Mouse (Mus musculus) limb, embryonic 14.5 days (tissue): ENCODE measurements at regions not wholly inside any gene's neighbourhood (a gene's known extent, or its start where the extent isn't known, plus 50 kb on each side); places are given as distances from the start of the nearest gene placed in this dataset.
A peak's percentile ranks its signal among the peaks of the same experiment; 100 is the strongest.

Experiments
- ATAC-seq: fragments of 200-750 bp; cut with Nextera tagmentation; 2 replicates; pipeline ENCODE4 v1.8.0; 2017; ENCODE audit warnings: low read depth, moderate number of reproducible peaks, moderate TSS enrichment; ENCODE audit not compliant: low FRiP score
- DNase-seq: peaks from one replicate; pipeline ENCODE4 v3.0.0-alpha.2; 2015; ENCODE audit warnings: low spot score
- H3K27ac ChIP-seq: fragments of 300-500 bp; sonication (generic); replicated peaks from 2 replicates; pipeline ENCODE4 v1.5.1; 2014; ENCODE audit warnings: low read depth, mild to moderate bottlenecking, low read length, moderate library complexity, mixed read lengths
- H3K27me3 ChIP-seq: fragments of 300-500 bp; sonication (generic); 2 replicates; pipeline ENCODE4 v1.6.1; 2014; ENCODE audit warnings: low read length, mixed read lengths; ENCODE audit not compliant: control insufficient read depth, insufficient read depth
- H3K36me3 ChIP-seq: fragments of 300-500 bp; sonication (generic); 2 replicates; pipeline ENCODE4 v1.6.1; 2014; ENCODE audit warnings: mild to moderate bottlenecking, low read length, moderate library complexity, mixed read lengths; ENCODE audit not compliant: control insufficient read depth, insufficient read depth
- H3K4me1 ChIP-seq: fragments of 300-500 bp; sonication (generic); 2 replicates; pipeline ENCODE4 v1.6.1; 2014; ENCODE audit warnings: antibody characterized with exemption, low read length, mixed read lengths; ENCODE audit not compliant: control insufficient read depth, insufficient read depth
- H3K4me2 ChIP-seq: fragments of 300-500 bp; sonication (generic); replicated peaks from 2 replicates; pipeline ENCODE4 v1.6.1; 2014; ENCODE audit warnings: low read depth, mild to moderate bottlenecking, low read length, moderate library complexity; ENCODE audit not compliant: severe bottlenecking
- H3K4me3 ChIP-seq: fragments of 300-500 bp; sonication (generic); replicated peaks from 2 replicates; pipeline ENCODE4 v1.5.1; 2014; ENCODE audit warnings: low read length
- H3K9ac ChIP-seq: fragments of 300-500 bp; sonication (generic); 2 replicates; pipeline ENCODE4 v1.6.1; 2014; ENCODE audit warnings: mild to moderate bottlenecking, low read depth, low read length, moderate library complexity; ENCODE audit not compliant: severe bottlenecking
- H3K9me3 ChIP-seq: fragments of 300-500 bp; sonication (generic); 2 replicates; pipeline ENCODE4 v1.6.1; 2016; ENCODE audit warnings: low read length; ENCODE audit not compliant: control insufficient read depth
- POLR2A ChIP-seq: fragments of 200-500 bp; IDR thresholded peaks from 2 replicates; pipeline ENCODE4 v1.8.0; 2012; ENCODE audit warnings: inconsistent platforms, mild to moderate bottlenecking, moderate library complexity, borderline replicate concordance; ENCODE audit not compliant: insufficient read depth, insufficient read length; ENCODE audit errors: extremely low read depth
- WGBS: fragments of 180-500 bp; shearing (Covaris S2); extraction: QIAGEN DNeasy Blood & Tissue Kit; methylation state at CpG from one replicate; pipeline ENCODE4 v1.1.7; 2014; 5-methylcytosine and 5-hydroxymethylcytosine counted together

- 84% methylated on average over 3 of the region's 3 CpGs for WGBS
These were observed 65.9 kb downstream of the Tmem215 start for GRCm38 (mm10) chr4:40537859-40538258.

DNA sequence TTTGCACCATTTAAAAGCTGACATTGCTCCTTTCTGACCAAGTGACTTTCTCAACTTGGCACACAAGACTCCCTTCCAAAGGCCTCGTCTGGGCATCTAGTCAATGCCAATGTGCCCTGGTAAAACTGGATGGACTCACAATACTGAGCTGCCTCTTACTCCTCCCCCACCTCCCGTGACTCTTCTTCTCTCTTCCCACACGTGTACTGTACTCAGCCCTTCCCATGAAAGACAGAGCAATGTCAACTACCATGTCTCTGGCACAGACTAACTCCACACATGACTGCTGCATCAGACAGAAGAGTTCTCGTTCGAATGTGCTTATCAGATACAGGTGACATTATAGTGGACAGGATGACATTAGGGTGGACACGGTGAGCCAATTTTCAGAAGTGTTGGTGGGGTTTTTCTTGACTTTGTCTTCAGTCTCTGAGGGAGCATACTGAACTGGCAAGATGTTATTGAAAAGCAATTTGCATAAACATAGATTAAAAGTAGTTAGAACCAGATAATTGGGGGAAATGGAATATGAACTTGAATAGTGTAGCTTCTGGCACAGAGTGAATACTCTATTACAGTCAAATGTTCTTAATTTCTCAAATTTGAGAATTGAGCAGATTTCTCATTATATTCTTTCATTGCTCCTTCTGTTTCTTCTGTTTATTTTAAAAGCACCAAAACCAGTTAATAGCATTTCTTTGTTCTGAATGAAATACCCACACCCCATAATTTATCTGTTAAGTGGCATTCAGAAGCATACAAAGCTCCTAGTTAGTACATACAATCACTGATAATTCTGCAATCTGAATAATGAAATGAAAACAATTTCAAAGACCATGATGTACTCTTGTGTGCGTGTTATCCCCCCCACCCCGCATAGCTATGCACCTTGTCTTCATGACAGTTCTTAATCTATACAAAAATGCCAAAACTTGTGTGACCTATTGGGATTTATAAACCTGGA is 71.4 kb downstream of the Tmem215 start:
- no peak overlapping the region for H3K4me3 ChIP-seq
- H3K36me3 ChIP-seq = no peaks in the 10 kb centered on the region
- no peak for TF ChIP-seq POLR2A
- H3K9ac ChIP-seq = no peak overlapping the region
- no peaks in the 10 kb centered on the region for H3K9me3 ChIP-seq
- no peak overlapping the region for H3K4me2 ChIP-seq
- DNase-seq (no peak), ATAC-seq (no peak)
- H3K27me3 ChIP-seq = no peaks in the 10 kb centered on the region
- 84% methylated on average over 8 of the region's 8 CpGs for WGBS
- H3K4me1 ChIP-seq = no peaks in the 10 kb centered on the region
- H3K27ac ChIP-seq = no peak overlapping the region

More at GRCm38 (mm10) chr4:40537859-40538258, 65.9 kb downstream of the Tmem215 start:
- no peaks in the 10 kb centered on the region for H3K36me3 ChIP-seq
- DNase-seq (no peak), ATAC-seq (no peak)
- H3K4me2 ChIP-seq = no peak overlapping the region
- H3K9me3 ChIP-seq = no peaks in the 10 kb centered on the region
- no peak for TF ChIP-seq POLR2A
- no peaks in the 10 kb centered on the region for H3K4me1 ChIP-seq
- H3K4me3 ChIP-seq = no peak overlapping the region
- H3K27ac ChIP-seq = no peak overlapping the region
- no peaks in the 10 kb centered on the region for H3K27me3 ChIP-seq
- no peak overlapping the region for H3K9ac ChIP-seq

DNA sequence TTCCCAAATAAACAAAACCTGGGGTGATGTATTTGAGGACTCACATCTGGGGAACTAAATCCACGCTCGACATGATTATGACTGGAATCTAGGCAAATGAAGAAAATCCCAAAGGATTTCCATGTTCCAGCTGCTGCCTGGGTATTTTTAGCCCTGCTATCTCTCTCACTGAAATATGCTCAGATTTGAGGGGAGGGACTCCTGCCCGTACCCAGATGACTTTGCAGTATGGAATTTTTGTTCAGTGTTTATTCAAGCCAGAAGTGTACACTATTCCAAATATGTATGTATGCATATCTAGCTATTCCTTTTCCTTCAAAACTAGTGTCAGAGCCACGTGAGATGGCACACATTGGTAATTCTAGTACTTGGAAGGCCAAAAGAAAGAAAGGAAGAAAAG is 72.1 kb downstream of the Tmem215 start:
- Histone ChIP-seq H3K4me3 (no peak overlapping the region), H3K27me3 (no peaks in the 10 kb centered on the region), H3K27ac (no peak overlapping the region), H3K4me2 (no peak overlapping the region), H3K36me3 (no peaks in the 10 kb centered on the region), H3K9ac (no peak overlapping the region), H3K9me3 (no peaks in the 10 kb centered on the region), H3K4me1 (no peaks in the 10 kb centered on the region)
- 58% methylated on average over 4 of the region's 4 CpGs for WGBS
- peak; percentile 30; the same call in 1 of the 2 replicates for ATAC-seq
- no peak for TF ChIP-seq POLR2A
- peak; percentile 31 for DNase-seq

DNA sequence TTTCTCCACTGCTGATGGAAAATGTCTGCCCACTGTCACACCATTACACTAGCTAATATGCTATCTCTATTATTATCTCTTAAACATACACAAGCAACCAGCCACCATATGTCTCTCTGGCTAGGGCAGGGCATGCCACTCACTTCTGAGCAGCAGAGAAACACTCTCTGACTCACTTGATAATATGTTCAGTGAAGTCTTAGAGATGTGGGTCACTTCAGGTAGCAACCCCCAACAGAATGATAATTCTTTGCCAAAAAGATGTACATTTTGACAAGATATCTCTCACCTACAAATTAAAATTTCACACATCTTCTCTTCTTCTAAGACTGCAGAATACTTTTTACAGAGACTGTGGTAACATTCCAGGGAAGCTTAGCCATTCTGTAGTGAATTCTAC is 72.8 kb downstream of the Tmem215 start:
- Histone ChIP-seq H3K4me2 (no peak overlapping the region), H3K27me3 (no peaks in the 10 kb centered on the region), H3K4me3 (no peak overlapping the region), H3K27ac (no peak overlapping the region), H3K9me3 (no peaks in the 10 kb centered on the region), H3K4me1 (no peaks in the 10 kb centered on the region), H3K36me3 (no peaks in the 10 kb centered on the region), H3K9ac (no peak overlapping the region)
- DNase-seq (no peak), ATAC-seq (no peak)
- no peak for TF ChIP-seq POLR2A

DNA sequence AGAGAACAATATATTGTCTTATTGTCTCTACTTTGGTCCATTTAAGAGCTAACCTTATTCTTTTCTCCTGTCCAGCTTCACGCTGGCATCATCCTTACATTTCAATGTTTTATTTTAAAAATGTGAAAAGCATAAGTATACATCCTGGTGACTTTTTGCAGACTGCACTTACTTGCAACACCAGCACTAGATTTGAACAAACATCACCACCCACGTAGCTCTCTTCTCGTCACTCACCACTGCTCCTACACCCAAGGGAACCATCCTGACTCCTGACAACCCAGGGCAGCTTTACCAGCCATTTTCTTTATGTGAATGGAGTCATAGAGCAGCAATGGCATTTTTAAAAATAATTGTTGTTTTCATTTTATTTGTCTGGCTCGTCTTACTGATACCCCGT is 73.7 kb downstream of the Tmem215 start:
- no peak overlapping the region for H3K4me2 ChIP-seq
- 80% methylated on average over 5 of the region's 5 CpGs for WGBS
- DNase-seq = no peak
- no peaks in the 10 kb centered on the region for H3K27me3 ChIP-seq
- no peak overlapping the region for H3K9ac ChIP-seq
- no peak overlapping the region for H3K4me3 ChIP-seq
- no peaks in the 10 kb centered on the region for H3K36me3 ChIP-seq
- no peaks in the 10 kb centered on the region for H3K4me1 ChIP-seq
- no peak for TF ChIP-seq POLR2A
- H3K27ac ChIP-seq = no peak overlapping the region
- no peaks in the 10 kb centered on the region for H3K9me3 ChIP-seq
- no peak for ATAC-seq
